In genomic region chr11:34291304-34291703, GRCm38 (mm10) we compare ENCODE assay signal across 29 mouse cellular contexts. TPM values are rescaled to one million over a fixed set of nuclear protein-coding genes. Genes with fewer than 3 reads are reported as not detected.
DNase-seq lines count a peak whose midpoint lies in the region; ATAC-seq and TF ChIP-seq lines count a peak whose summit lies in the region.
"Had no signal": no experiment of that assay in that cellular context is flagged by ENCODE, and none has a peak within 500 bp of the region (broad histone marks: within the 10 kb centered on the region; RNA-seq: fewer than 3 reads in every experiment).

No protein-coding gene starts in this region.

- peak; percentile 17 to 24 for DNase-seq in layer of hippocampus, postnatal 10 days (ENCODE audit: low spot score in 2 of 2)
- no peak for DNase-seq in layer of hippocampus, adult 2 months (ENCODE audit: low spot score in 2 of 2)
- DNase-seq in brain, embryonic 14.5 days (ENCODE audit: low read depth) = peak; percentile 59
- DNase-seq in urinary bladder, adult 18-20 months (ENCODE audit: low spot score in 2 of 2) = no peak
- DNase-seq: adrenal gland, adult 2 months; adrenal gland, postnatal 14 days; cerebellum, adult 11-12 months; cerebellum, adult 8-10 months; cerebellum, postnatal 10 days; cerebellum, postnatal 36 days; embryo, embryonic 11 days; gastrocnemius, adult 2 months; gastrocnemius, postnatal 14 days; heart, adult 11 months had no signal

- TF ChIP-seq POLR2A in brain, embryonic 14.5 days (IDR thresholded peaks at IDR 0.05; ENCODE audit: borderline replicate concordance, extremely low read depth, insufficient read depth, insufficient read length, poor library complexity, severe bottlenecking) = no peak

- peak; percentile 69 for ATAC-seq in forebrain, embryonic 16.5 days
- no peak for ATAC-seq in forebrain, embryonic 12.5 days (ENCODE audit: low FRiP score)
- ATAC-seq: CD4-positive, CD25-positive, alpha-beta regulatory T cell, adult 4 months; hindbrain, postnatal 0 days; inflammation-experienced regulatory T-cells, adult 6 months; intestine, embryonic 16.5 days had no signal

- H3K9ac ChIP-seq in forebrain, embryonic 16.5 days (replicated peaks; ENCODE audit: low read depth, low read length) = no peak overlapping the region
- H3K9ac ChIP-seq in forebrain, embryonic 12.5 days = no peak overlapping the region
- H3K9ac ChIP-seq: embryonic facial prominence, embryonic 13.5 days; hindbrain, embryonic 14.5 days had no signal

- H3K4me1 ChIP-seq in forebrain, embryonic 16.5 days (replicated peaks; ENCODE audit: control insufficient read depth, insufficient read depth, low read length) = peaks cover 13% of the 10 kb centered on the region
- H3K4me1 ChIP-seq in forebrain, embryonic 12.5 days = peaks cover 14% of the 10 kb centered on the region
- H3K4me1 ChIP-seq: embryonic facial prominence, embryonic 13.5 days had no signal

- no peaks in the 10 kb centered on the region for H3K9me3 ChIP-seq in forebrain, embryonic 16.5 days (ENCODE audit: control insufficient read depth, low read length)
- 0 out of 2 replicates have a peak, but pooled peaks cover 4% of the 10 kb centered on the region for H3K9me3 ChIP-seq in forebrain, embryonic 12.5 days
- H3K9me3 ChIP-seq: embryonic facial prominence, embryonic 10.5 days; embryonic facial prominence, embryonic 13.5 days had no signal

- no peak overlapping the region for H3K4me2 ChIP-seq in forebrain, embryonic 16.5 days (ENCODE audit: low read length)
- no peak overlapping the region for H3K4me2 ChIP-seq in forebrain, embryonic 12.5 days
- H3K4me2 ChIP-seq: embryonic facial prominence, embryonic 13.5 days; heart, embryonic 11.5 days; hindbrain, embryonic 14.5 days had no signal

- no peak overlapping the region for H3K27ac ChIP-seq in forebrain, embryonic 16.5 days (ENCODE audit: low read length)
- H3K27ac ChIP-seq in forebrain, embryonic 12.5 days = no peak overlapping the region
- H3K27ac ChIP-seq in layer of hippocampus, adult 2 months = no peak overlapping the region
- H3K27ac ChIP-seq: embryonic facial prominence, embryonic 10.5 days; embryonic facial prominence, embryonic 13.5 days; gastrocnemius, adult 2 months; hindbrain, embryonic 14.5 days; hindbrain, postnatal 0 days had no signal

- no peaks in the 10 kb centered on the region for H3K27me3 ChIP-seq in forebrain, embryonic 16.5 days (replicated peaks; ENCODE audit: control insufficient read depth, insufficient read depth, low read length)
- peaks cover 22% of the 10 kb centered on the region for H3K27me3 ChIP-seq in forebrain, embryonic 12.5 days
- H3K27me3 ChIP-seq: embryonic facial prominence, embryonic 13.5 days had no signal

- TF ChIP-seq CTCF in layer of hippocampus, adult 2 months (conservative IDR thresholded peaks at IDR 0.05) = no peak
- TF ChIP-seq CTCF in brain, embryonic 14.5 days (IDR thresholded peaks at IDR 0.05; ENCODE audit: borderline replicate concordance, extremely low read depth, insufficient read depth, insufficient read length) = no peak

- WGBS in forebrain, embryonic 16.5 days = 17% methylated on average over 3 of the region's 3 CpGs
- 30% methylated on average over 3 of the region's 3 CpGs for WGBS in forebrain, embryonic 12.5 days

- no peak overlapping the region for H3K4me3 ChIP-seq in forebrain, embryonic 16.5 days (replicated peaks; ENCODE audit: low read length)
- no peak overlapping the region for H3K4me3 ChIP-seq in forebrain, embryonic 12.5 days (replicated peaks)
- no peak overlapping the region for H3K4me3 ChIP-seq in layer of hippocampus, adult 2 months
- H3K4me3 ChIP-seq: embryonic facial prominence, embryonic 10.5 days; embryonic facial prominence, embryonic 13.5 days; erythroblast, embryonic 14.5 days; gastrocnemius, adult 2 months had no signal

- no peaks in the 10 kb centered on the region for H3K36me3 ChIP-seq in forebrain, embryonic 16.5 days (ENCODE audit: control insufficient read depth, insufficient read depth)
- no peaks in the 10 kb centered on the region for H3K36me3 ChIP-seq in forebrain, embryonic 12.5 days (replicated peaks)
- H3K36me3 ChIP-seq: embryonic facial prominence, embryonic 10.5 days; embryonic facial prominence, embryonic 13.5 days had no signal

RNA-seq across cellular contexts. Expression of gene Fam196b, which starts 23.3 kb away (rescaled TPM):
- polyA plus RNA-seq in forebrain, embryonic 16.5 days (2015; fragmentation: Nextera tagmentation; extraction: Ambion mirVana) = 1.5 and 2.5 TPM in 2 replicates
- 0.86 and 1.7 TPM in 2 replicates for polyA plus RNA-seq in forebrain, embryonic 12.5 days (2016; fragmentation: Nextera tagmentation; extraction: Ambion mirVana)
- total RNA-seq in layer of hippocampus, postnatal 10 days (2021) = 1 to 10 TPM in 1 of 2 experiments, under 1 TPM in 1; 0.87 to 1.2 TPM
- under 1 TPM; 0.47 to 0.74 TPM for total RNA-seq in layer of hippocampus, adult 2 months (2021)
- polyA plus RNA-seq in brain, embryonic 14.5 days (2012; rRNA removed) = 6.5 and 9.5 TPM in 2 replicates
- total RNA-seq: adrenal gland, postnatal 14 days; heart, adult 8-10 months; heart, postnatal 25 days had no signal
- polyA plus RNA-seq: C2C12; erythroblast, embryonic 14.5 days; heart, postnatal 0 days had no signal

Comparison
In these comparisons a context has a peak if more than half of its experiments do, and no peak if none do; other contexts are left out.
1. DNase-seq: peak in layer of hippocampus, postnatal 10 days (2 of 2) and brain, embryonic 14.5 days (single experiment); none in layer of hippocampus, adult 2 months (0 of 2) and urinary bladder, adult 18-20 months (0 of 2).